Mouse (Mus musculus) kidney, postnatal 36 days (tissue): ENCODE results near the gene Wnt7a.
A peak's percentile ranks its signal among the peaks of the same experiment; 100 is the strongest.

Source experiments
- DNase-seq, 2 experiments: peaks; one replicate each; pipeline ENCODE4 v3.0.0; 2021 to 2022; ENCODE audit warnings: mixed read lengths in 2 of 2

The Wnt7a gene

DNA sequence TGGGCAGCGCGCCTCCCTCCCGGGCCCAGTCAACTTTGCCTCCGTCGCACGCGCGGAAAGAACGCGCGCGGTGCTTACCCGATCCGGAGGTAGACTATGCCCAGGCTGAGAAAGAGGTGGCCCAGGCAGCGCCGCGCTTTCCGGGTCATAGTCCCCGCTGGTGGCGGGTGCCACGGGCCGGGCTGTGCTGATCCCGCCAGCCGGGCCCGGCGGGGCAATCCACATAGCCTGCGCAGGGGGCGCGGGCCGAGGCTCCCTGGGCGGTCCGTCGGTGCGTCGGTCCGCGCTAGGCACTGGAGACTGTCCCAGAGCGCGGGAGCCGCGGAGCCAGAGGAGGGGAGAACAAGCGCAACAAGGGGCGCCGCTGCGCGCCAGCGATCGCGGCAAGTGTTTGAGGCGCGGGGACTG, at the start of gene Wnt7a:
Gene Wnt7a (minus strand): TSS at position 403 of the 408 bp plus-strand sequence.
- peak in 1 of 2 experiments; percentile 44 for DNase-seq

DNA sequence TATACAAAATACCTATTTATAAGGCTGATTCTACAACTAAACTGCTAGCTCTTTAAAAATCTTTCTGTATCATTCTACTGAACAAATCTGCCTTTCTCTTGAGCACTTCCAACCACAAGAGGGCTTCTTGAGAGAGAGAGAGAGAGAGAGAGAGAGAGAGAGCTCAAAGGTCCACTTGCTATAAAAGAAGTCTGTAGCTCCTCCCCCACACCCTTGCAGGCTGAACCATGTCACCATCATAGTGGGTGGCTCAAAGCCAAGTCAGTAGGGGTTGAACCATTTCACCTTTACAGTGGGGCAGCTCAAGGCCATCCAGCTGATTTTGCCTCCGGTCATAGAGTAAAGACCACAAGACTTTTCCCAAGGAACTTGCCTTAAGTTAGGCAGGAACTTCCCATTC, 48.3 kb upstream of the Wnt7a start:
- DNase-seq = peak; percentile 79 to 91

DNA sequence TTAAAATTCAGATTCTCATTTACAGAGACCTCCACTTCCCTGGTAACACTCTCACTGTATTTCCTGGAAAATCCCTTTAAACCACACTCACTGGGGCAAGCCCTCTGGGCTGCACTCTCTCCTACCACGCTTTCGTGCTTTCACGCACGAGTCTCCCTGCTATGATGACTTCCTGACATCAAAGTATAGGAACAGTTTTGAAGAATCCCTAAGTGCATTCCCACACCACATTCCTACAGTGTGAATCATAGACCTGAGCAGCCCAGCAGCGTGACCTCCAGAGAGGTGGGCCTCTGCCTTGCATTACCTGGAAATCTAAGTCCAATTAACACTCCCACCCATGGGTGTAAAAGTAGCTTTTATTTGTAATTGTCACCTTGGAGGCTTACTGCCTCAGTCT, 43.4 kb upstream of the Wnt7a start:
- no peak for DNase-seq

DNA sequence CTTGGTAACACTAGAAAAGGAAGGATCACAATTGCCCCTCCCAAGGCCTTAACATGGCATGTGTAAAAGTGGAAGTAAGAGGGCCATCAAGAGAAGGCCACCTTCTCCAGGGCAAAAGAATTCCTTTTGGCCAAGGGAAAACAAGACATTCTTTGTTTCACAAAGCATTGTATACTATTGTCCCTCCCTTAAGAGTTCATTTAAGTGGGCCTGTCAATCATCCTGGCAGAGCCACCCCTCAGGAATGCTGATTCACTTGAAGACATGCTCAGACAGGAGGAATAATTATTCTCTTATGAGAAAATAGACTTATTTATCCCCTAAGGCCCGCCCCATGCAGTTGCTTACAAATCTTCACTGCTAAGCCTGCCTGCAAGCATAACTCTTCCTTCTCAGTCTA, 40.9 kb upstream of the Wnt7a start:
- DNase-seq = no peak

DNA sequence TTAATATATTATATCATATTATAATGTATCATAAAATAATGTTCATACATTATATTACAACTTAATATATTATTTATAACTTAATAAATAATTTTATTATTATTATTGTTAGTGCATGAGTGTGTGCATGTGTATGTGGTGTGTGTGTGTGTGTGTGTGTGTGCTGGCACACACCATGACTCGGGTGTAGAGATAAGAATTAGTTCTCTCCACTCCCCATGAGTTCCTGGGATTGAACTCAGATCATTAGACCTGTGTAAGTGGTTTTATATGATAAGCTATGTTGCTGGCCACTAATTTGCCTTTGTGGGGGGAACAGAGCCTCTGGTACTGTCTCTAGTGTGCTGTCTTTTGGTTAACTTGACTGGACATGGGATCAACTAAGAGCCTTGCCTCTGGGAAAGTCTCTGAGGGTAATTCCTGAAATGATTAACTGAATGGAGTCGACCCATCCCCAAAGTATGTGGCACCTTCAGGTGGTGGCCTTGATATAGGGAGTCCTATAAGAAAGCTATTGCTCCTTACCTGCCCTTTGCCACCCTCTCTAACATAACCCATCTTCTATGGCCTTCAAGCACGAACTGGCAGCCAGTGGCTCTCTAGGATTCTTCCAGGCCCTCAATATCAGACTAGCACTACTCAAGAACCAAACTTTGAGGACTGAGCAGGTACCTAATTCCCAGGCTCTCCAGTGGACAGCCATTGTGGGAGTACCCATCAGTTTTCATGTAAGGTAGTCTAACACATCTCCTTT, 38.5 kb upstream of the Wnt7a start:
- DNase-seq = no peak

DNA sequence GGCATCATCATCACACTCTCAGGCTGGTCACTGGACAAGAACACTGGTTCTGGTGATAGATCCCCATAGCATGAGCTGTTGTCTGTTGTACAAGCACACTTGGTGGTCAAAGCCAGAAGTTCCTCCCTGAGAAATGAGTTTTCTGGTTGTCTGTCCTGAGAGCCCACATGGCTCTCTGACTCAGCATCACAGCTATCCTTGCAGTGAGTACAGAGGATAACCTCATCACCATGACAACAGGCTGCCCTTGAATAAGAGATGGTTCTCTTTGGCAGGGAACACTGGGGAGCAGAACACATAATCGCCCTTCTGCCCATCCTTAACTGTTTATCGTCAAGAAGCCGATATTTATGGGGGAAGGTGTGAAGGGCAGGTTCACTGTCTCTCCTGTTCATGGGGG, 34.2 kb upstream of the Wnt7a start:
- no peak for DNase-seq

DNA sequence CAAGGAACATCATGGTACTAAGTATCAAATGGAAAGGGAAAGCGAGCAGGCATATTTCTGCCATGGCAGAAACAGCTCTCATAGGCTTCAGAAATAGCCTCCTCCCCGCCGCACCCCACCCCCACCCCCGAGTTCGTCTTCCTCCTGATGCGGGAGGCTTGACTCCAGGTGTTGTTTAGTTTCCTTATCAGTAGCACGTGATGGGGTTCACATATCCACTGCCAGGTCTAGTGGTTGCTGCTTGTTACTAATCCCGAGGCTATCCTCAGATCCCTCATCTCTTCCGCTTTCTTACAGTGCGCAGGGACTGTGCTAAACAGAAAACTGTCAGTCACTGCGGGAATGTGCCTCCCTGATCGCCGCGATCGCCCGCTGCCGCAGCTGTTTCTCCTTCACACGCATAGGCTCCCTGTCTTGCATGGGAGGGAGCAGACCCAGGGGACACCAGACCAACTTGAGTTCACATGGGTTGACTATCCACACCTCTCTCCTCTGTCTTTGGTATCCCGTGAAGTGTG, 30.0 kb upstream of the Wnt7a start:
- no peak for DNase-seq

DNA sequence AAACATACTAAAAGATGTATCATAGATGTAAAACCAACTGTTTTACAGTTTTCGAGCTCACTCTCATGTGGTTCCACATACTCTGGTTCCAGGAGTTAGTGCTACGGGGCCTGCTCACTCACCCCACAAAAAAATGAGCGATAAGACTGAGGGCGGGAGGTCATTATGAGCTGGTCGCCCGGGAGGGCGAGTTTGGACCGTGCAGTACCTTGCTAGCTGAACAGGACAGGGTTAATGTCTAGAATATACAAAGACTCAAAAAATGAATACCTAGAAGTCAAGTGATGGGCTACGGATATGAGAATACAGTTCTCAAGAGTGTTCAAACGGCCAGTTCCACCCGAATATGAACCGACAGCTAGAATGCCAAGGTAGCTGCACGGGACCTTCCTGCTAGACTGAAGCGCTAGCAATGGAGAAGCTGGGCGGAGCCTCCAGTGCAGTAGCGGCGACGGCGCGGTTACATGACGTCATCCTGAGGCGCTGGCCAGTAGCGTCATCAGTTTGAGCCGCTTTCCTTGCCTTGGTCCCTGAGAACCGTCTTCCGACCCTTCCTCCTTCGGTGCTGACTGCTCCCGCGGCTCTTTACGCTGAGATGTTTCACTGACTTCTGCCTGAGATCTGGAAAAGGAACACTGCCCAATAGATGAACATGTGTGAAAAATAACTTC, 29.4 kb upstream of the Wnt7a start:
- peak; percentile 96 to 98 for DNase-seq

DNA sequence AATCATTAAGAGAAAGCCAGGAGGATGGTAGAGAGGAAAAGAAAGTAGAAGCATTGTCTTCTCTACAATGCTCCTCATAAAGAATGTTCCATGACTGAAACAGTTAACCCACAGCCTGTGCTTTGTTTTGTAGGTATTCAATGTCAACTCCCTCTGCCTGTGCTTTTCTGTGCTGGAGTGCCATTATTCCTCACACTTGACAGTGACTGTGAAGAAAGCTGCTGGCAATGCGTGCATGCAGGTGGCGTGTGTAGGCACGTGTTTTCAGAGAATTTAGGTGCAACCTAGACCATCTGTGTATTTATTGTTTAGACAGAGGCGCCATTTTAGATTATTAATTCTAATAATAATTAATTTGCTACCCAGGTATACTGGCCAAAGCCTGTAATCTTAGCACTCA, 13.0 kb upstream of the Wnt7a start:
- DNase-seq = no peak

DNA sequence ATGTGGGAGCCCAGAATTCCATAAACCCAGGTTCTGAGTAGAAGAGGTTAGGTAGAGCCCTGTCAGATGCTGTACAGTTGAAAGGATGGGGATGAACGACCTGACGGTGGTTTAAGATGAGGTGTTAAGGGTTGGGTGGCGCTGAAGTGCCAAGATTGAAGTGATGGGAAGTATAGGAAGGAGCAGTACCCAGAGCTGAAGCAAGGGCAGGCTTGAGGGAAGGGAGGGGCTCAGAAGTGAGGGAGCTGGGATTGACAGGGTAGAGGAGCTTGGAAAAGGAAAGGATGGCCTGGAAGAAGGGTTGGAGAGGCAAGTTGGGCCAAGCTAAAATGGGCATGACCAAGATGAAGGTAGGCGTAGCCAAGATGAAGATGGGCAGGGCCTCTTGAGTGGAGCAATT, 10.5 kb upstream of the Wnt7a start:
- DNase-seq = no peak

DNA sequence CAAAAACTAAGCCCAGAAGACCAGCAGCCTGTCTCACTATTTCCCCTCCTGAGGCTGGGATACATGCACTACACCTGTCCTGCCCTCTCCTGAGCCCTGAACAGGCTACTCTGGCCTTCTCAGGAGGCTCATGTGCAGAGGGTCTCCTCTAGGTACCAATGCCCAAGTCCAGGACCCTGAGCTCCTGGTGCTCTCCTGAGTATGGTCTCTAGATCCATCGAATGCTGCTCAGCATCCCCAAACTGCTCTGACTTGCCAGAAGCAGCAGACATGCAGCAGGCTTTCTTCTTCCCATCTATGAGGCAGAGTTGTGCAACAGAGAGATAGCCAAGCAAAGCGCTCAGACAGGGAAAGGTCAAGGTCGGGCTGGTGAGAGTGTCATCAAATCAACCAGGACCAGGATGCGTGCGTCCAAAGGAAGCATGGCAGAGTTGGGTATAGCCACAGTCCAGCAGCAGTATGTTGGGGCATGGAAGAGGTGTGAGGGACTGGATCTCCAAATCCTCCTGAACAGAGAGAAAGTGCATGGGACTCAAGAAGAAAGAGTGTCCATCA, 6.2 kb upstream of the Wnt7a start:
- DNase-seq = no peak

DNA sequence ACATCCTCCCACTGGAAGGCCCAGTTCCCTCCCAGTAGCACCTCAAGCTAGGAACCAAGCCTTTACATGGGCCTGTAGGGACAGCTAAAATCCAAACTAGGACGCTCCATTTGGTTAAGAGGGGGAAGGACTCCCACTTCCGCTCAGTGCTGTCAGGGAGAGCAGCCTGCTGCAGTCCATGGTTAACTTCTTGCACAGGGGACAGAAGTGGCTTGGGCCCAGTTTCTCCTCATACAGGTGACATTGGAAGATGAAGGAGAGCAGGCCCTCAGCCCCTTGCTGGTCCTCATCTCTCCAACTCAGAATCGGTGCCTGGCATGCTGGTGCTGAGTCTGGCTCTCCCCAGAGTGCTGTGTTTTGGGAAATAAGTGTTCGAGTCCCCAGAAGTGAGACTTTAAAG, 5.0 kb upstream of the Wnt7a start:
- no peak for DNase-seq

DNA sequence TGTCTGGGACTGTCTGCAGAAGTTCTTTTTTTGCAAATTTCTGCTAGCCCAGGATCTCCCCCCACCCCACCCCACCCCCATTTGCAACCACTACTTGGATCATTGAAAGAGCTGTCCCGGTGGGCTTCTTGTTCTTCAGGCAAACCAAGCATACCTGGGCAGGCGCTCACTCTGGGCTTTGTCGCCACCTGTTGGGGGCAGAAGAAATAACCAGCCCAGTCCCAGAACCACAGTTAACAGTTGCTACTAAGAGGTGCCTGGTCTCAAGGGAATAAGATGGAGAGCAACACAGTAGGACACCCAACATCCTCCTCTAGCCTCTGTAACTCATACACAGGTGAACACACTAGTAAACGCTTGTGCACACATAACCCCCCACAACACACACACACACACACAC, 3.7 kb upstream of the Wnt7a start:
- peak in 1 of 2 experiments; percentile 67 for DNase-seq

DNA sequence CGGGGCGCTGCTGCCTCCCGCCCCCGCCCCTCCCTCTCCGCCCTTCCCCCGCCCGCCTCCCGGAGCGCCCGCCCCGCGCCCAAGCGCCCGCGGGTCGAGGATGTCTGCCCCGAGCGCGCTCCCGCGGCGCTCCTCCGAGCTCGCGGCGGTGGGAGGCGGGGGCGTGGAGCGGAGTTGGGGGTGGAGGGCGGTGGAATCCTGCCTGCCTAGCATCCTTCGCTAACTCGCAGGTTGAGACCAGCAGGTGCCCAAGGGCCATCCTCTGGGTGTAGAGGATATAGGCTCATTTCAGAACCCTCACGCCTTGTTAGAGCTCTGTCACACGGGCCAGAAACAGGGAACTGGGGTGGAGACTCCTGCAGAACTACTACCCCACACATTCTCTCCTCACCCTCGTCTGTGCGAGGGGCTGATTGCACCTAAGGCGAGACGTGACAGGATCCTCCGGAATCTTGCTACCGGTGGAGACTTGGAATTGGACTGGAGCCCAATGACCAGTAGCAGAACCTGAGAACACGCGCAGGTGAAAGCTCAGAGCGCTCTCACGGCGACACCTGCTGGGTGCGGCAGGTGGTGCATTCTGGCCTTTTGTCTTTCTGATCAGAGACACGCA, 312 bp upstream of the Wnt7a start:
- peak; percentile 75 to 89 for DNase-seq

DNA sequence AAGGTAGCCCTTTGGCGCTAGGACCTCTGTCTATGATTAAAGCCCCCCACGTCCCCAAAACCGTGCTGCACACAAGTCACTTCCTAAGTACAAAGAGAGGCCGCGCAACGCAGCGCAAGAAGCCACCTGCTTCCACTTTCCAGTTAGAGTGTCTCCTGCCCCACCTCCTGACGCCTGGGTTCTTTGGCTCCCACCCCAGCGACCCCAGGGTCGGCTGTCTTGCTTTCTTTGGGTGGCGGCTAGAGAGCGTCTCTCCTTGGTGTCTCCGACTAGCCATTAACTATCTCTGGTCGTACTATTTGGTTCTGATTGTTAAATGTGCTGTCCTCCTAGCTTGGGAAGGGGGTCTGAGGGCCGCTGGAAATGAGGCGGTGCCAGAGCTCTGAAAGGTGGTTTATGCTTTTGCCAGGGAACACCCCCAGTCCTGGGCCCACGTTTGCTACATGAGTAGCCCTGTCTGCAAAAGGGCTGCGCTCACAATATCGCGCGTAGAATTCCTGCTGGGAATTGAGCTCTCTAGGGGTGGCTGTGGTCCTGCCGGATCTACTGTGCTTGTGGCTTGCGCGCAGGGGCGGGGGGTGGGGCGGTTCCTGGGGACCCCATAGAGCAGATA, 889 bp downstream of the Wnt7a start:
- DNase-seq = no peak

DNA sequence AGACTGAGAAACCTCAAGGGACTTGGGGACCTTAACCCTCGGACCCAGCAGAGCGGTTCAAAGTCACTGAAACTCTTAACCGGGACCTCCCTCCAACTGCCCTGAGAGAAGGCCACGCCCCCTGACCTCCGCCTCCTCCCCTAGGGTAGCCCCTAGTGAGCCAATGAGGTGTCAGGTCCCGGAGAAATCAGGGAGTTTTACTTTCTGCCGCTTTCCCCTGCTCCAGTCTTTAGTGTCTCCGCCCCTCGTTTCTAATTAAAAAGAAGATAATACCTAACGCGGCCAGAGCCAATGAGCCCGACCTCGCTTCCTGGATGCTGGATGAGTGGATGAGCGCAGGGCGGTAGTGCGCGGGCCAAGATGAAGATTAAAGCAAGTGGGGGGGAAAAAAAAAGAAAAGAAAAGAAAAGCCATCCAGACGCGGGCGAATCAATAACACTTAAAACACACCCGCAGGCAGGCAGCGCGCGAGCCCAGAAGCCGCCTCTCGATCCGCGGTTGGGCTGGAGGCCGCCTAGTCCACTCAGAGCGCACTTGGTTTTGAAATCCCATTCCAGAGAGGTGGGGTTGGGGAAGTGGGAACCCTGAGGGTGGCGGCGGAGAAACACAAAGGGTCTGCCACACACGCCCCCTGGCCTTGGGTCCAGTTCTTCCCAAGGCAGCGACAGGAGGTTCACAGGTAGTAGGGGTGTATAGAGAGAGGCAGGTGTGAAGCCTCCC, 1.6 kb downstream of the Wnt7a start:
- peak; percentile 30 to 60 for DNase-seq

DNA sequence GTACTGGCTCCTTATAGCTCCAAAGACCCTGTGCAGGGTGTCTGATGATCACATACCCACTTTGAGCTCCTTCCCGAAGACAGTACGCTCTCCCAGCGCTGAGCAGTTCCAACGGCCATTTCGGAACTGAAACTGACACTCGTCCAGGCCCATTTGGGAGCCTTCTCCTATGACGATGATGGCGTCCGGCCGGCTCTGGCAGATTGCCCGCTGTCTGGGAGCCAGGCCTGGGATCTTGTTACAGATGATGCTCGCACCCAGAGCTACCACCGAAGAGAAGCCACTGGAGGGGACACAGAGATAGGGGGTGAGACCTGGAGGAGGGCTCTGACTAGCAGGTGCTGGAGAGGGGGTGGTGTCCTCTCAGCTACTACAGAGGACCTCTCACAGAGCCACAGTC, 2.5 kb downstream of the Wnt7a start:
- DNase-seq = no peak

DNA sequence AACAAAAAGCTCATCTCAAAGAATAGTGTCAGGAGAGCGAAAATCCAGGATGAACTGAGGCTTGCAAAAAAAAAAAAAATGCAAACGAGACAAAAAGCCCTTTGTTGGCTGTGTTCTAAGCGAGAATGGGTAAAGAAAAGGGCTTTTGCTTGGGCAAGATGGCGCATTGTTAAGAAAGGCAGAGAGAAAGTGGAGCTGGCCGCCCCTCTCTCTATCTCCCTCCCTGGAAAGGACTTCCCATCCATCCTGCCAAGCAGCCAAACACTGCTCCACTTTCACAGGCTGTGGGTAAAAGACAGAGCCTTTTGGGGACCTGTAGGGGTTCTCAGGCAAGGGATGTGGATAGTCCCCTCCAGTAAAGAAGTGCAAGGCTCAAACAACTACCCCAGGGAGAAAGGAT, 9.6 kb downstream of the Wnt7a start:
- no peak for DNase-seq

DNA sequence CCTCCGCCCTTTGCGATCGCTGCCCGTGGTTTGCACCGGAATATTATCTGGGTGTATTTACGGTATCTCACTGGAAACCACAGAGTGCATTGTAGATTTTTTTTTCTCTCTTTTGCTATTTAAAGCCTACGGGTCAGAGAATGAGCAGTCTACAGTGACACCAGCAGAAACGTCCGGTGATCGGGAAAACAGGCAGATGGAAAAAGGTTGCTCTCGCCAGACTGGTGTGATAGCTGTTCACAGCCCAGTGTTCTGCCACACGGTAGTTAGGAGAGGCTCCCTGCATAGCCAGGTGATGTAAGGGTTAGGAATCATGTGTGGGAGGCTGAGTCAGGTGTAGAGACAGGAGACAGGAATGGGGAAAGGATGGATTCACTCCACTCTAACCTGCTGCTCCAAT, 10.6 kb downstream of the Wnt7a start:
- no peak for DNase-seq

DNA sequence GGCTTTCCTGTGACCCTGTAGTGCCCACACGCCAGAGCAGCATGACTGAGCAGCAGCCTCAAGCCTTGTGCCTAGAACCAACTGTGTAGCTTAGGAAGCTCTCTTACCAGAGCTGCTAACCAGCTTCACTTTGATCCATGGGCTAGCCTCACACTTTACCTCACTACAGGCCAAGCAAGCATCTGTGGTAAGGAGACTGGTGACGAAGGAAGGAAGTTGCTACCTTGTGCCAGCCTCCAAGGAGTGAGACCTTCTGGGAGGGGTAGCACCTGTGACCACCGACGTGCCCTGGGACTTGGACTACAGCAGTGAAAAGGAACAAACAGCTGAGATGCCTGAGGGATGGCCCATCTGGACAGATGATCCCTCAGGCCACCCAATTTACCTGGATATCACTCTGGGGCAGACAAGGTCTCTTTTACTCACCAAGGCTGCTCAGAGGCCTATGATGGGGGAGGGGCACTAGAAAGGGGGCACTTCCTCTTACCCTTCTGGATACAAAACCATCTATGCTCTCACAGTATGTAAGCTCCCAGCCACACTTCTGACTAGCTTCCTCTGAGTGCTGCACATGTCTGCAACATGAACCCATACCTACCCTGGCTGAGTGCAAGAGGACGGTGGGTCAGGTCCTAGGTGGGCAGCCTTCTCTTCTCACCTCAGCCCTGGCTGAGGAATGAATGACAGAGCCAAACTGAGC, 18.5 kb downstream of the Wnt7a start:
- DNase-seq = no peak

DNA sequence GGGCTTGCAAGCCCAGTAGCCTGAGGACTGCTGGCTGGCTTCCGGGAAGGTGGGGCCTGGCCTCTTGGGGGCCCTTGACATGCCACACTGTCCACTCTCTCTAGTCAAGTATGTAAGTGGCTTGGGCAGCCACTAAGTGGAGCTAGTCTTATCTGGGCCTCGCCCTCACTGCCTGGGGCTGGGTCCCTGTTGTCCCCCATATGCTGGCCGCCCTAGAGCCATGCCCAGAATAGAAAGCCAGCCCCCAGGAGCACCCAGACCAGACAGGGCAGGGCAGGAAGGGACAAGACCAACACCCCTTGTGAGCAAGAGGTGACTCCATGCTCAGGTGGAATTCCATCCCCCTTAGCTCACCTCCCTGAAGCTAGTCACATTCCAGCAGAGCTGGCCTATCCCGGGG, 22.0 kb downstream of the Wnt7a start:
- DNase-seq = no peak

DNA sequence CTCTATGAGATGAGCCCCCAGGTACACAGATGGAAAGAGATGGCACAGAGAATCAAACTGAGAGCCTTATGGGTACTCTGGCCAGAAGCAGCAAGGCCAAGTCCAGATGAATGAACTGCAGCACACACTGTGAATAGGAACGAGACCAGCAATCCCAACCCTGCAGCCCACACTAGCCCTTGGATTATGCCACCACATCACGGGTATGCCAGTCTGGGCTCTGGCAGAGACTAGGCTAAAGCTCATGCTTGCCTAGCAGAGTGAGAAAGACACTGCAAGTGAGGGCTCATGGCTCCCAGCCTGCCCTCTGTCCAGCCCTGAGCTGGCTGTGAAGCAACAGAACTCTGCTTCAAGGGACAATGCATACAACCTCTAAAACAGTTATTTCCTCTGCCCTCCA, 26.7 kb downstream of the Wnt7a start:
- no peak for DNase-seq
